23 mouse cellular contexts compared by ENCODE assay signal in the genomic region with DNA sequence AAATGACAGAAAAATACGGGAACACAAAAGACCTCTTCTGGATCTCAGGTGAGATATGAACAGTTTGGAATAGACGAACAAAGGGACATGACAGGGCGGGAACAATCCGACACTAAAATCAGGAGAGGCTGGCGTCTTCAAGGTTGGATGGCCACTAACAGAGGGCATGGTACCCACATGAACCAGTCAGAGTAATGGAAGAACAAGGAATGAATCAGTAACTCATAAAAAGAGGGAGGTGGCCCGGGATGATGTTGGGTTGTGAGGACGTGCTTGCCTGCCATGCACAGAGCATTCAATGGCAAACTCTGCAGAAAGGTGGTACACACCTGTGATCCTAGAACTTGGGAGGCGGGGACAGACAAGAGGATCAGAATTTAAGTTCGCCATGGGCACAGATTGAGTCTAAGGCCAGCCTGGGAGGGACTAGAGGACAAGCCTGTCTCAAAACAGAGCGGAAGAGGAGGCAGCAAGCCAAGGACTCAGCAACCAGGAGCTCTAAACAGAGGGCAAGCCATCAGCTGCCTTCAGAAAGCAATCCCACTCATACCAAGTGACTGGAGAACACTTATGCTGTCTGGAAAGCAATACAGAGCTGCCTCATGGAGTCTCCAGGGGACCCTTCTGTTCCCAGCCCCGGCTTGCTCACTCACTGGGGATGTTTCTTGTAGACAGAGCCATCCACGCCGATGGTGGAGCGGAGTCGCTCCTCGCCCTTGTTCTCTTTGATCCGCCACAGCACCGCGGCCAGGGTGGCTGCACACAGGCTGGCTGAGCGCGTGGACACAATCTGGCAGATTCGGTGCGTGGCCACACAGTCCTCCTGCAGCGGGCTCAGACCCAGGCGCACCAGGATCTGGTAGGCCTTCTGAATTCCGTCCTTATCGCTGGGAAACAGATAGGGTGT. TPM values are rescaled to one million over a fixed set of nuclear protein-coding genes. Genes with fewer than 3 reads are reported as not detected.
DNase-seq lines count a peak whose midpoint lies in the region; ATAC-seq and TF ChIP-seq lines count a peak whose summit lies in the region.
"Had no signal": no experiment of that assay in that cellular context is flagged by ENCODE, and none has a peak within 500 bp of the region (broad histone marks: within the 10 kb centered on the region; RNA-seq: fewer than 3 reads in every experiment).

No protein-coding gene starts in this region.

- no peaks in the 10 kb centered on the region for H3K27me3 ChIP-seq in kidney, postnatal 0 days (ENCODE audit: insufficient read depth, low read length)
- no peaks in the 10 kb centered on the region for H3K27me3 ChIP-seq in liver, embryonic 12.5 days (replicated peaks)
- H3K27me3 ChIP-seq in liver, postnatal 0 days (ENCODE audit: insufficient read depth, low read length) = no peaks in the 10 kb centered on the region
- H3K27me3 ChIP-seq: CH12.LX; embryonic facial prominence, embryonic 13.5 days; heart, embryonic 12.5 days; hindbrain, embryonic 13.5 days; limb, embryonic 12.5 days; midbrain, embryonic 12.5 days; neural tube, embryonic 13.5 days had no signal

- H3K9me3 ChIP-seq in kidney, postnatal 0 days (replicated peaks; ENCODE audit: low read length) = no peaks in the 10 kb centered on the region
- H3K9me3 ChIP-seq in liver, embryonic 12.5 days (replicated peaks) = no peaks in the 10 kb centered on the region
- H3K9me3 ChIP-seq in liver, postnatal 0 days (ENCODE audit: low read length) = no peaks in the 10 kb centered on the region
- H3K9me3 ChIP-seq: embryonic facial prominence, embryonic 13.5 days; heart, embryonic 12.5 days; hindbrain, embryonic 13.5 days; limb, embryonic 12.5 days; midbrain, embryonic 12.5 days; neural tube, embryonic 13.5 days had no signal

- H3K36me3 ChIP-seq in kidney, postnatal 0 days (ENCODE audit: insufficient read depth, low read length) = no peaks in the 10 kb centered on the region; the same call in 1 of the 2 replicates
- peaks cover 81% of the 10 kb centered on the region for H3K36me3 ChIP-seq in liver, embryonic 12.5 days
- peaks cover 39% of the 10 kb centered on the region for H3K36me3 ChIP-seq in liver, postnatal 0 days (replicated peaks; ENCODE audit: insufficient read depth, low read length)
- H3K36me3 ChIP-seq: hindbrain, embryonic 13.5 days; neural tube, embryonic 13.5 days had no signal

- 84% methylated on average over 27 of the region's 27 CpGs for WGBS in kidney, postnatal 0 days
- 83% methylated on average over 27 of the region's 27 CpGs for WGBS in liver, embryonic 12.5 days (ENCODE audit: insufficient replicate concordance)
- WGBS in liver, postnatal 0 days (ENCODE audit: insufficient replicate concordance) = 82% methylated on average over 27 of the region's 27 CpGs

- H3K4me1 ChIP-seq in kidney, postnatal 0 days (replicated peaks; ENCODE audit: insufficient read depth, low read length) = no peaks in the 10 kb centered on the region
- H3K4me1 ChIP-seq in liver, embryonic 12.5 days = no peaks in the 10 kb centered on the region
- H3K4me1 ChIP-seq in liver, postnatal 0 days (ENCODE audit: insufficient read depth) = peaks cover 8% of the 10 kb centered on the region
- H3K4me1 ChIP-seq: embryonic facial prominence, embryonic 13.5 days; limb, embryonic 12.5 days; midbrain, embryonic 12.5 days had no signal

- TF ChIP-seq CTCF in kidney, postnatal 0 days (IDR thresholded peaks at IDR 0.05; ENCODE audit: low read depth) = no peak
- TF ChIP-seq CTCF in liver, postnatal 0 days (IDR thresholded peaks at IDR 0.05; ENCODE audit: low read depth) = no peak

- peak; percentile 59 to 62 for DNase-seq in cerebellum, postnatal 10 days
- DNase-seq in cerebellum, adult 8-10 months = no peak
- no peak for DNase-seq in kidney, postnatal 0 days (ENCODE audit: low spot score)
- no peak for DNase-seq in kidney, postnatal 14 days
- DNase-seq in liver, postnatal 0 days = no peak
- no peak for DNase-seq in right cerebral cortex, postnatal 4 days
- DNase-seq: adrenal gland, postnatal 25 days; embryo, embryonic 11 days; forebrain, postnatal 0 days; heart, adult 2 months; heart, postnatal 4 days; kidney, adult 9 months; lung, postnatal 36 days had no signal

- H3K27ac ChIP-seq in kidney, postnatal 0 days = no peak overlapping the region
- H3K27ac ChIP-seq in liver, embryonic 12.5 days = no peak overlapping the region
- H3K27ac ChIP-seq in liver, postnatal 0 days (ENCODE audit: low read depth) = no peak overlapping the region
- H3K27ac ChIP-seq: embryonic facial prominence, embryonic 13.5 days; heart, adult 2 months; limb, embryonic 12.5 days; midbrain, embryonic 12.5 days; neural tube, embryonic 13.5 days had no signal

- no peak for TF ChIP-seq EP300 in liver, postnatal 0 days (IDR thresholded peaks at IDR 0.05; ENCODE audit: low read depth)

- peak; percentile 61; the same call in 1 of the 2 replicates for ATAC-seq in kidney, postnatal 0 days (replicated peaks; ENCODE audit: low FRiP score, low read depth)
- ATAC-seq in liver, embryonic 12.5 days = 0 out of 2 replicates have a peak, but pooled peaks have one; percentile 18
- no peak for ATAC-seq in liver, postnatal 0 days
- ATAC-seq: forebrain, postnatal 0 days; intestine, embryonic 16.5 days had no signal

- H3K4me2 ChIP-seq in kidney, postnatal 0 days (ENCODE audit: low read length) = no peak overlapping the region
- no peak overlapping the region for H3K4me2 ChIP-seq in liver, embryonic 12.5 days
- no peak overlapping the region for H3K4me2 ChIP-seq in liver, postnatal 0 days (ENCODE audit: low read depth, low read length)
- H3K4me2 ChIP-seq: embryonic facial prominence, embryonic 13.5 days; heart, embryonic 12.5 days; hindbrain, embryonic 13.5 days; limb, embryonic 12.5 days; midbrain, embryonic 12.5 days; neural tube, embryonic 13.5 days had no signal

- no peak overlapping the region for H3K4me3 ChIP-seq in kidney, postnatal 0 days (replicated peaks; ENCODE audit: low read depth, low read length)
- H3K4me3 ChIP-seq in liver, embryonic 12.5 days = no peak overlapping the region
- H3K4me3 ChIP-seq in liver, postnatal 0 days (ENCODE audit: low read depth, low read length) = no peak overlapping the region
- H3K4me3 ChIP-seq: embryonic facial prominence, embryonic 13.5 days; erythroblast, embryonic 14.5 days; heart, adult 2 months; heart, embryonic 12.5 days; hindbrain, embryonic 13.5 days; limb, embryonic 12.5 days; midbrain, embryonic 12.5 days; neural tube, embryonic 13.5 days had no signal

- H3K9ac ChIP-seq in kidney, postnatal 0 days (ENCODE audit: low read depth, low read length) = no peak overlapping the region
- H3K9ac ChIP-seq in liver, embryonic 12.5 days = no peak overlapping the region
- no peak overlapping the region for H3K9ac ChIP-seq in liver, postnatal 0 days (replicated peaks)
- H3K9ac ChIP-seq: embryonic facial prominence, embryonic 13.5 days; forebrain, postnatal 0 days; heart, embryonic 12.5 days; hindbrain, embryonic 13.5 days; limb, embryonic 12.5 days; midbrain, embryonic 12.5 days; neural tube, embryonic 13.5 days had no signal

RNA-seq across cellular contexts. Expression of a gene that starts 32.7 kb away (rescaled TPM):
- polyA plus RNA-seq in kidney, postnatal 0 days (2015; fragmentation: Nextera tagmentation; extraction: Ambion mirVana) = 117 and 123 TPM in 2 replicates
- 80.8 and 81.1 TPM in 2 replicates for polyA plus RNA-seq in liver, embryonic 12.5 days (2016; fragmentation: Nextera tagmentation; extraction: Ambion mirVana)
- 87.7 and 87.9 TPM in 2 replicates for polyA plus RNA-seq in liver, postnatal 0 days (2015; fragmentation: Nextera tagmentation; extraction: Ambion mirVana)

RNA-seq across cellular contexts. Expression of a gene that starts 36.4 kb away (rescaled TPM):
- polyA plus RNA-seq in kidney, postnatal 0 days (2015; fragmentation: Nextera tagmentation; extraction: Ambion mirVana) = 4.0 and 4.5 TPM in 2 replicates
- 10.1 and 11.1 TPM in 2 replicates for polyA plus RNA-seq in liver, embryonic 12.5 days (2016; fragmentation: Nextera tagmentation; extraction: Ambion mirVana)
- 3.0 and 3.3 TPM in 2 replicates for polyA plus RNA-seq in liver, postnatal 0 days (2015; fragmentation: Nextera tagmentation; extraction: Ambion mirVana)

Comparison
In these comparisons a context has a peak if more than half of its experiments do, and no peak if none do; other contexts are left out.
1. DNase-seq: peak in cerebellum, postnatal 10 days (2 of 2); none in cerebellum, adult 8-10 months (single experiment), kidney, postnatal 0 days (single experiment), kidney, postnatal 14 days (single experiment), liver, postnatal 0 days (single experiment) and right cerebral cortex, postnatal 4 days (single experiment).